Mouse (Mus musculus) hindbrain, embryonic 10.5 days (tissue): ENCODE measurements around the gene Med13. TPM values are rescaled to one million over a fixed set of nuclear protein-coding genes. Genes with fewer than 3 reads are reported as not detected.
A peak's percentile ranks its signal among the peaks of the same experiment; 100 is the strongest.

Source experiments
- DNase-seq: peaks from one replicate; pipeline ENCODE4 v3.0.0-alpha.2; 2017; ENCODE audit warnings: low spot score
- H3K27ac ChIP-seq: fragments of 300-500 bp; sonication (generic); 2 replicates; pipeline ENCODE4 v1.5.1; 2016; ENCODE audit warnings: mild to moderate bottlenecking, moderate library complexity
- H3K27me3 ChIP-seq: fragments of 300-500 bp; sonication (generic); 2 replicates; pipeline ENCODE4 v1.6.1; 2016; ENCODE audit warnings: mild to moderate bottlenecking; ENCODE audit not compliant: poor library complexity, insufficient read depth, severe bottlenecking
- H3K36me3 ChIP-seq: fragments of 300-500 bp; sonication (generic); 2 replicates; pipeline ENCODE4 v1.6.1; 2016; ENCODE audit warnings: mild to moderate bottlenecking, moderate library complexity
- H3K4me1 ChIP-seq: fragments of 300-500 bp; sonication (generic); replicated peaks from 2 replicates; pipeline ENCODE4 v1.6.1; 2016; ENCODE audit warnings: mild to moderate bottlenecking
- H3K4me3 ChIP-seq: fragments of 300-500 bp; sonication (generic); 2 replicates; pipeline ENCODE4 v1.5.1; 2016; ENCODE audit warnings: mild to moderate bottlenecking, moderate library complexity
- H3K9me3 ChIP-seq: fragments of 300-500 bp; sonication (generic); 2 replicates; pipeline ENCODE4 v1.6.1; 2016; ENCODE audit warnings: mild to moderate bottlenecking, moderate library complexity
- WGBS: fragments of 180-500 bp; shearing (Covaris S2); methylation state at CpG from one replicate; pipeline ENCODE4 v1.1.7; 2016; 5-methylcytosine and 5-hydroxymethylcytosine counted together
- polyA plus RNA-seq: library from polyadenylated mRNA; unstranded; fragments of >200 nt; fragmentation: Nextera tagmentation; extraction: Ambion mirVana; gene quantifications from 2 replicates; pipeline ENCODE4 v1.2.1, GENCODE M21; 2016

Gene Med13
- polyA plus RNA-seq = 5.9 and 7.4 TPM in 2 replicates

DNA sequence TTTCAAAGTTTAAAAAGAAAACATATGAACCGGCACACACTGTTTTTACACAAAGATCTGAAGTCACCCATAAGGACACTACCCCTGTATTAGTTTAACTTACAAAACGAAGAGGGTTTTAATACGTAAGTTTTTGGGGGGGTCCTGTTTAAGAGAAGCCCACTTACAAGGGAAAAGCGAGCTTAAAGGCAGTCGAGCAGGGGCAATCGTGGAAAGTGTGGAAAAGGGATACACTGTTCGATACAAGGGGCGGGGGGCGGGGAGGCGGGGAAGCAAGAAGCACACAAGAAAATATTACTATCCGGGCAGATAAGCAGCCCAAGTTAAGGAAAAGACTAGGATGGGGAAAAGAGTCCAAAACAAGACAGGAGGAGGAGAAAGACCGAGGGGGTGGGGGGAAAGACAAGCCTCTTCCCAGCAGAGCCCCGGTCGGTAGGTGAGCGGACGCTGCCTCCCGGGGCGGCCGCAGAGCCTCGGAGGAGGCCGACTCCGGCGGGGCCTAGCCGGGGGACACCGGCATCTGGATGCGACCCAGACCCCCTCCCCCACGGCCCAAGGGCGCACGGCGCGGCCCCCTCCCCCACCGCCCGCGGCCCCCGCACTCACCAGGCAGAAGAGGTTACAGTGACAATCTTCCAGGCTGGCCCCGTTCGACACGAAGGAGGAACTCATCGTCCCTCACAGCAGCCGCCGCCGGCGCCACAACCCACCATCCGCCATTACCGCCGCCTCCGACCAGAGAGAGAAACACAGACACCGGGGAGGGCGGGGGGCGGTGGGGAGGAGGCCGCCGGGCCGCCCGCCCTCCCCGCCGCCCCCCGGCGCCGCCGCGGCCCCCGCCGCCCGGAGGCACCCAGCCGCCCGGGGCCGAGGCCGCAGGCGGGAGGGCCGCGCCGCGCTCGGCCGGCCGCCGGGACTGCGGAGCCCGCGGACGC lies at the start of gene Med13:
Gene Med13, minus strand, starts transcription at position 749 of the 935 bp plus-strand sequence.
- Histone ChIP-seq H3K9me3 (no peaks in the 10 kb centered on the region), H3K4me3 (peak within 1 kb of the TSS; percentile 97), H3K27ac (peak within 1 kb of the TSS; percentile 98), H3K36me3 (peaks cover 28% of the 10 kb centered on the region), H3K4me1 (peaks cover 37% of the 10 kb centered on the region), H3K27me3 (no peaks in the 10 kb centered on the region)
- under 1% methylated on average over 81 of the region's 81 CpGs for WGBS
- peak; percentile 67 for DNase-seq

DNA sequence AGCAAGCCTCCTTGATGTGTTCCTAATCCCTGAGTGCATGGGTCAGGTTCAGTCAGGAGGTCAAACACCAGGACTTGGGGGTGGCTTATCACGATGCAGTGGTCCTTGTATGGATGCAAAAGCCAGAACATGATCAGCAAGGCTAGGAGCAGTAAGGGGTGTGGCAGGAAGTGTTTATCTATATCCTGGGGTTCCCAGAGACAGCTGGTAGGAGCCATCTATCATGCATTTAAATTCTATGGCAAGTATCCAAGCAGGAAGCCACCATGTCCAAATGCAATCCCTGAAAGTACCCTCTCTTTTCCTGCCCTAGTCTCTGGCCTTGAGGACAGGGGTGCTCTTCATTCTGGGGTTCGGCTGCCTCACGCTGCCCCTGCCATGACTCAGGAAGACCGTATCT lies 47.2 kb upstream of the Med13 start:
- no peak for DNase-seq
- peak overlapping the region; percentile 23; the same call in 1 of the 2 replicates for H3K27ac ChIP-seq
- no peaks in the 10 kb centered on the region for H3K9me3 ChIP-seq
- WGBS = 83% methylated on average over 4 of the region's 4 CpGs
- H3K4me1 ChIP-seq = peaks cover 14% of the 10 kb centered on the region; the same call in 1 of the 2 replicates
- no peaks in the 10 kb centered on the region for H3K27me3 ChIP-seq
- no peaks in the 10 kb centered on the region for H3K36me3 ChIP-seq
- H3K4me3 ChIP-seq = no peak overlapping the region

DNA sequence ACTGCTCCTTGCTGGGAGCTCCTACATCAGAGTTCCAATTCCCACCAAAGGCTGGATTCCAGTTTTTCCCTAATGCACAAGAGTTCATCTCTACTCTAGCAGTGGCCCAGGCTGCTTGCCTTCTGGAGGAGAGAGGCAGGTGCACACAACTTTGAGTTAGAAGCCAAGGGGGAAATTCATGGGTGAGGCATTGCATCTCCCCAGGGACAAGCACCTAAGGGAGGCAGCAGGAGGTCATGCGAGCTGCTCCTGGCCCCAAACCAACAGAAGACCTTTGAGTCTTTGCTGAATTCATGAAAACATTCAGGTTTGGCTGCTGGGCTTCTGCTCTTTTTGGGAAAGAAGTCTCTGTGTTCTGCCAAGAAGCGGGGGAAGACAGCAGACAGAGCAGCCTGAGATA lies 46.4 kb upstream of the Med13 start:
- 76% methylated on average over 2 of the region's 2 CpGs for WGBS
- Histone ChIP-seq H3K27ac (no peak overlapping the region), H3K36me3 (no peaks in the 10 kb centered on the region), H3K9me3 (no peaks in the 10 kb centered on the region), H3K27me3 (no peaks in the 10 kb centered on the region), H3K4me3 (no peak overlapping the region), H3K4me1 (peaks cover 14% of the 10 kb centered on the region; the same call in 1 of the 2 replicates)
- no peak for DNase-seq

GRCm38 (mm10) chr11:86399241-86400107 lies 42.1 kb upstream of the Med13 start:
- peaks cover 30% of the 10 kb centered on the region for H3K4me1 ChIP-seq
- no peak for DNase-seq
- no peak overlapping the region for H3K27ac ChIP-seq
- 92% methylated on average over 9 of the region's 9 CpGs for WGBS
- H3K4me3 ChIP-seq = no peak overlapping the region
- H3K36me3 ChIP-seq = no peaks in the 10 kb centered on the region
- H3K9me3 ChIP-seq = no peaks in the 10 kb centered on the region
- no peaks in the 10 kb centered on the region for H3K27me3 ChIP-seq

- 84% methylated on average over 5 of the region's 5 CpGs for WGBS
- Histone ChIP-seq H3K27ac (no peak overlapping the region), H3K4me1 (peaks cover 21% of the 10 kb centered on the region), H3K36me3 (no peaks in the 10 kb centered on the region), H3K27me3 (no peaks in the 10 kb centered on the region), H3K9me3 (no peaks in the 10 kb centered on the region), H3K4me3 (no peak overlapping the region)
- no peak for DNase-seq
Measured at GRCm38 (mm10) chr11:86396950-86397594, 39.7 kb upstream of the Med13 start.

GRCm38 (mm10) chr11:86396518-86396917 lies 39.1 kb upstream of the Med13 start:
- no peaks in the 10 kb centered on the region for H3K27me3 ChIP-seq
- 50% methylated on average over 2 of the region's 2 CpGs for WGBS
- DNase-seq = no peak
- H3K27ac ChIP-seq = no peak overlapping the region
- H3K4me3 ChIP-seq = no peak overlapping the region
- no peaks in the 10 kb centered on the region for H3K9me3 ChIP-seq
- H3K36me3 ChIP-seq = no peaks in the 10 kb centered on the region
- peaks cover 21% of the 10 kb centered on the region for H3K4me1 ChIP-seq

DNA sequence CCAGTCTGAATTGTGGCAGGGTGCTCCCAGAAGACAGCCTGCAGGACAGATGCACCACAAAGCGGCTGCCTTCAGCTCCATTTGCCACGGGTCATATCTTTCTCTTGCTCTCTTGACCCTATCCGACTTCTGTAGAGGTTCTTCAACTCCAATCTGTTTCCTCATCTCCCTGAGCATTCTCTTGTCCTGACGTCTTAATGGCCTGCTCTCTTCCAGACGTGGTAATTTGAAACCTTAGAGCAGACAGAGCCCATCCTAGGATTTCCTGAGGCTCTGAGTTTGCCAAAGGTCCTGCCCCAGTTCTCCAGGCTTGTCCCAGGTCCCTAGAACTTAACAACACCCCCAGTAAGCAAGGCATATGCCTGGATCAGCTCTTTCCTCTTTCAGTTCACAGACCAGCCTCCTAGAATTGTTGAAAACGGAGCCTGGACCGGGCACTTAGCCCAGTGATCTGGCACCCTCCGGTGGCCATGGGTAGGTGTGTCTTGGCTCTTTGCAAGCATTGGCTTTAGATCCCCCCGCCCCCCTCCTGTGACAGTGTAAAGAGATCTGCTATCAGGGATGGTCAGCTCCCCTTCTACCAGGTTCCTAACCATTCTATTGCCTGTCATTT lies 38.2 kb upstream of the Med13 start:
- H3K4me1 ChIP-seq = peaks cover 21% of the 10 kb centered on the region
- WGBS = 6% methylated on average over 9 of the region's 9 CpGs
- H3K4me3 ChIP-seq = 0 out of 2 replicates have a peak overlapping the region, but pooled peaks have one; percentile 14
- peak; percentile 60 for DNase-seq
- H3K36me3 ChIP-seq = no peaks in the 10 kb centered on the region
- peak overlapping the region; percentile 74 for H3K27ac ChIP-seq
- H3K9me3 ChIP-seq = no peaks in the 10 kb centered on the region
- no peaks in the 10 kb centered on the region for H3K27me3 ChIP-seq

DNA sequence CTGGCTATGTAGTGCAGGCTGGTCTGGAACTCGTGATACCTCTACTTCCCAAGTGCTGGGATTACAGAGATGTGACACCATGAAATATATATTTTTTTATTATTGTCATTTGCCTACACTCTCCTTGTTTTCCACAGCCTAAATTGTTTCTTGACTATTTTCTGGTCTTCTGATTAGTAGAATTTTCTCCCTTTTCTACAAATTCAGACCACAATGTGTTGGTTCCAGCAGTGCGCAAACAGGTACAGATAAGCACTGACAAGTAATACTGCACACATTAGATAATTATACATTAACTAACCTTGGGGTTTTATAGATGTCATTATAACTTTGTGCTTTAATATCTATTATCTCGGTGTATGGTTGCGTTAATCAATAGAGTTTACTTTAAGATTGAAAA lies 37.7 kb upstream of the Med13 start:
- WGBS = 90% methylated on average over 4 of the region's 4 CpGs
- DNase-seq = no peak
- H3K4me1 ChIP-seq = peaks cover 21% of the 10 kb centered on the region
- H3K27me3 ChIP-seq = no peaks in the 10 kb centered on the region
- H3K4me3 ChIP-seq = no peak overlapping the region
- H3K27ac ChIP-seq = no peak overlapping the region
- H3K36me3 ChIP-seq = no peaks in the 10 kb centered on the region
- no peaks in the 10 kb centered on the region for H3K9me3 ChIP-seq

- Histone ChIP-seq H3K27ac (no peak overlapping the region), H3K4me1 (peaks cover 18% of the 10 kb centered on the region), H3K4me3 (no peak overlapping the region), H3K36me3 (no peaks in the 10 kb centered on the region), H3K27me3 (no peaks in the 10 kb centered on the region), H3K9me3 (no peaks in the 10 kb centered on the region)
- DNase-seq = no peak
- 91% methylated on average over 7 of the region's 7 CpGs for WGBS
Measured at GRCm38 (mm10) chr11:86391687-86392086, 34.3 kb upstream of the Med13 start.

- no peak for DNase-seq
- WGBS = 85% methylated on average over 1 of the region's 1 CpGs
- Histone ChIP-seq H3K4me1 (peaks cover 6% of the 10 kb centered on the region), H3K27me3 (no peaks in the 10 kb centered on the region), H3K27ac (no peak overlapping the region), H3K4me3 (no peak overlapping the region), H3K9me3 (no peaks in the 10 kb centered on the region), H3K36me3 (no peaks in the 10 kb centered on the region)
Measured at GRCm38 (mm10) chr11:86390308-86390707, 32.9 kb upstream of the Med13 start.

DNA sequence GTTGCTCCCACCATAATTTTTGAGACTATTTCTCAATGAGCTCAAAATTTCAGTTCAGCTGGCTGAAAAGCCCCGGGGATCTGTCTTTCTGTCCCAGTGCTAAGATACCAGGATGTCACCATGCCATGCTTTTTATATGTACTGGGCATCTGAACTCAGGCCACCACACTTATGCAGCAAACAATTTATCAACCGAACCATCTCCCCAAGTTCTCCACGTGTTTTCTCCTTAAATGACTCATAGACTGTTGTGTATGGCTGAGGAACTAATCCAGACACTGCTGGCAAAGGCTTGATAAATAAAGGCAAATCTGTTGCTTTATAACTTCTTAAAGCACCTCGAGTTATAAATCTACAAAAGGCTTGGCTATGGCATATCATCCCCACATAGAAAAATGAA lies 32.1 kb upstream of the Med13 start:
- Histone ChIP-seq H3K4me3 (no peak overlapping the region), H3K27ac (no peak overlapping the region), H3K4me1 (0 out of 2 replicates have a peak, but pooled peaks cover 3% of the 10 kb centered on the region), H3K27me3 (no peaks in the 10 kb centered on the region), H3K9me3 (no peaks in the 10 kb centered on the region), H3K36me3 (no peaks in the 10 kb centered on the region)
- 87% methylated on average over 4 of the region's 4 CpGs for WGBS
- no peak for DNase-seq
